Mouse (Mus musculus): Measurements from ENCODE around the gene Srsf2. TPM values are rescaled to one million over a fixed set of nuclear protein-coding genes. Genes with fewer than 3 reads are reported as not detected.
A peak's percentile ranks its signal among the peaks of the same experiment; 100 is the strongest.
"Not testable (repeated sequence)": the region's sequence is repeated elsewhere in the genome, so short reads cannot be mapped to it uniquely, and the experiment has no call there.

The Srsf2 gene
- 275 and 286 TPM in 2 replicates for polyA plus RNA-seq (2012; rRNA removed)

DNA sequence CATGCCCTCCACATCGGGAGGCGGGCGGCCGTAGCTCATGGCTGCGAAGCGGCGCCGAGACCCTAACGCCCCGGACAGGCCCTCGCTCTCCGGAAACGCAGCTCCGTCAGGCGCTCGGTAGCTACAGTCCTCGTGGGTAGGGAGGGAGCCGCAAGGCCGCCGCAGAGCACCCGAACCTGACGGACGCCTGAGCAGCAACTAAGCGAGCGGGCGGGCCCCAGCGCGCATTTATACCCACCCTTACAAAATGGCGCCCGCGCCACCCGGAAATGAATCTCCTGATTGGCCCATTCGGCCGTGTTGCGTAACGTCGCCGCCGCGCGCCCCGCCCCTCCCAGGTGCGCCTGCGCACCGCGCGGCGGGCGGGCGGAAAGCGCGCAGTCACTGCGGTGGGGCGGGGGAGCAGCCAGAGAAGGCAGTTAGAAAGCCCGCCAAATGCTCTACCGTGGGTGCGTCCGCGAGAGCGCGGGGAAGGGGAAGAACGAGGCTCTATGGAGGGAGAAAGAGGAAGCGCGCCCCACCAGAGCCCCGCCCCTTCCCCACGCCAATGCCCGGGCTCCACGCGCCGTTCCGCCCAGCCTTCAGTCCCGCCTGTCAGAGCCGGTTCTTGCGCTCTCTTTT is at the start of gene Srsf2:
TSS of gene Srsf2 (minus strand) at position 204 of the 621 bp plus-strand sequence.
- Histone ChIP-seq H3K4me1 (ENCODE audit: control insufficient read depth, insufficient read depth, low read length) (peaks cover 6% of the 10 kb centered on the region; the same call in 1 of the 2 replicates), H3K27ac (ENCODE audit: insufficient read depth, low read length) (peak within 1 kb of the TSS; percentile 99), H3K4me3 (ENCODE audit: insufficient read depth, low read length) (peak within 1 kb of the TSS; percentile 68)
- TF ChIP-seq CTCF (IDR thresholded peaks at IDR 0.05; ENCODE audit: extremely low read depth, insufficient read depth, low read length) (no peak), POLR2A (IDR thresholded peaks at IDR 0.05; ENCODE audit: extremely low read depth, insufficient read depth, low read length) (peak; percentile 99)

DNA sequence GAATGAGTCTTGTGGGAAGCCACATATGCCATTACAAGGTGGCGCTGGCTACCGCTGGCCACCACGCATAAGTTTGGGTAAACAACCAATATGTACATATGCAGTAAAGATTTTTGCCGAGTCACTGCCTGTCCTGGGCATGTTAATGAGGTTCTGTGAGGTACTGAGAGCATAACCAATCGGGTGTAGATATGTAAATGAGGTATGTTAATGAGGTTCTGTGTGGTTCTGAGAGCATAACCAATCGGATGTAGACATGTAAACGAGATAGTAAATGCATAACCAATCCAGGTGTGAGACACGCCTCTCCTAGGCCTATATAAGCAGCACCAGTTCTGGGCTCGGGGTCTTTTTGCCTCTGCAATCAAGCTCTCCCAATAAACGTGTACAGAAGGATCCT is 49.7 kb upstream of the Srsf2 start:
- H3K4me1 ChIP-seq (ENCODE audit: control insufficient read depth, insufficient read depth, low read length); H3K27ac ChIP-seq (ENCODE audit: insufficient read depth, low read length); H3K4me3 ChIP-seq (ENCODE audit: insufficient read depth, low read length): not testable (repeated sequence)

GRCm38 (mm10) chr11:116899247-116899646 is 46.4 kb upstream of the Srsf2 start:
- Histone ChIP-seq H3K4me3 (ENCODE audit: insufficient read depth, low read length) (no peak overlapping the region), H3K27ac (ENCODE audit: insufficient read depth, low read length) (no peak overlapping the region), H3K4me1 (ENCODE audit: control insufficient read depth, insufficient read depth, low read length) (no peaks in the 10 kb centered on the region)
- TF ChIP-seq CTCF (IDR thresholded peaks at IDR 0.05; ENCODE audit: extremely low read depth, insufficient read depth, low read length), result no peak
- TF ChIP-seq POLR2A (IDR thresholded peaks at IDR 0.05; ENCODE audit: extremely low read depth, insufficient read depth, low read length), result no peak

DNA sequence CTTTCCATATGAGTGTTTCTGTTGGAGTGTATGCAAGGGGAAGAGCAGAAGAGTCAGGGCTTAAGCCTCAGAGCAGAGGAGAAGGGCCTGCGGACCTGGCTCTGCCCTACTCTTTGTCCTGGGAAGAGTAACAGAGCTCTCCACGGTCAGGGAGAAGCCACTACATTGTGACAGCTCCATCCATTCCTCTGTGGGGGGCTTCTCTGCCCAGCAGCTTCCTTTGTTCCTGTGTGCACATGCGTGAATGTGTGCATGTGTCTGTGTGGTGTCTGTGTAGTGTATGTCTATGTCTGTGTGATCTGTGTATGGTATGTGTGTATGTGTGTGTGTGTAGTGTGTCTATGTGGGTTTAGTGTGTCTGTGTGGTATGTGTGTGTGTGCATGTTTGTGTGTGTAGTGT is 42.5 kb upstream of the Srsf2 start:
- H3K4me1 ChIP-seq (ENCODE audit: control insufficient read depth, insufficient read depth, low read length), result no peaks in the 10 kb centered on the region
- H3K27ac ChIP-seq (ENCODE audit: insufficient read depth, low read length), result no peak overlapping the region
- no peak overlapping the region for H3K4me3 ChIP-seq (ENCODE audit: insufficient read depth, low read length)
- no peak for TF ChIP-seq POLR2A (IDR thresholded peaks at IDR 0.05; ENCODE audit: extremely low read depth, insufficient read depth, low read length)
- no peak for TF ChIP-seq CTCF (IDR thresholded peaks at IDR 0.05; ENCODE audit: extremely low read depth, insufficient read depth, low read length)

DNA sequence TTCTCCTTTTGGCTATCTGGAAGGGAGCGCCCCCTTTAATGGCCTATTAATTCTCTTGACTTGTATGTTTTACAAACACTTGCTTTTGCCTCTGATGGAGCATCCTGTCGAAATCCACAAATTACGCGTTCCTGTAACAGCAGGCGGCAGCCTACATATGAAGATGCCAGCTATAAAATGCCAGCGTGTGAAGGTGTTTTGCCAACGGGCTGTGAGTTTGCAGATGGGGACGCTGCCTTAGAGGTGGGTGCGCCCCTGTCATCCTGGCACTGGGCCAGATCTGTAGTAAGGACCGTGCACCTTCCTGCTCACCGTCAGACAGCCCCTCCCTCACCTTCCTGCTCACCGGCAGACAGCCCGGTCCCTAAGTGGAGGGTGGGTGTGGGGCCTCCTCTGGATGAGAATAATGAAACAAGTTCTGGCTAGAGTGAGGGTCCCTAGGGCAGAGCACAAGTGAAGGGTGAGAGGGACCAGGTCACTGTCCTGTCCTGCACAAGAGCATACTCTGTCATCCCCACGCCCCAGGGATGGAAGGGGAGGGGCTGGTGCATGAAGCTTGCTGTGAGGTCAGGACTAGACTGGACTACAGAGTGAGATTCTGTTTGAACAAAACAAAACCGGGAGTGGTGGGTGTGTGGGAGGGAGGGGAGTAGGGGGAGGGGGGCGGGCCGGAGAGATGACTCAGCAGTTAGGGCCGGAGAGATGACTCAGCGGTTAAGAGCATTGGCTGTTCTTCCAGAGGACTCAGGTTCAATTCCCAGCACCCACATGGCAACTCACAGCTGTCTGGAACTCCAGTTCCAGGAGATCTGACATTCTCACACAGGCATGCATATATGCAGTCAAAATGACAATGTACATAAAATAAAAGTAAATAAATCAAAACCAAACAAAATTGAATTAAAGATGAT is 40.9 kb upstream of the Srsf2 start:
- no peaks in the 10 kb centered on the region for H3K4me1 ChIP-seq (ENCODE audit: control insufficient read depth, insufficient read depth, low read length)
- H3K27ac ChIP-seq (ENCODE audit: insufficient read depth, low read length), result no peak overlapping the region
- TF ChIP-seq CTCF (IDR thresholded peaks at IDR 0.05; ENCODE audit: extremely low read depth, insufficient read depth, low read length) (peak; percentile 14; the same call in 1 of the 2 replicates), POLR2A (IDR thresholded peaks at IDR 0.05; ENCODE audit: extremely low read depth, insufficient read depth, low read length) (no peak)
- no peak overlapping the region for H3K4me3 ChIP-seq (ENCODE audit: insufficient read depth, low read length)

DNA sequence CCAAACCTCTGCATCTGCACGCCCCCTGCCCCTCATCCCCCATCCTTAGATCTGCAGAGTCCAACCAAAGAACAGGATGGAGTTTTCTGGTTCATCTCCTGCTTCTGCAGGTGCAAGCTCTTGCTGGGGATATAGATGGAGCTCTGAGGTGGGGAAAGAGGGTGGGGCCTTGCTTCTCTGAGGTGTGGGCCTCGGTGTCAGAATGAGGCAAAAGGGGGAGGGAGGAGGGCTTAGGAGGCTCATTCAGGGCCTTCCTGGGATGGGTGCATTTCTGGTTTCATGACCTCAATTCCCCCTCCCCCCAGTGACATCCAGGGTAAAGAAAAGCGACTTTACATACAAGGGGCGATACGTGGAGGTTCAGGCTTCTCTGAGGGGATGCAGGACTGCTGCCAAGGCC is 34.2 kb upstream of the Srsf2 start:
- Histone ChIP-seq H3K4me3 (ENCODE audit: insufficient read depth, low read length) (no peak overlapping the region), H3K27ac (ENCODE audit: insufficient read depth, low read length) (no peak overlapping the region), H3K4me1 (ENCODE audit: control insufficient read depth, insufficient read depth, low read length) (no peaks in the 10 kb centered on the region)
- no peak for TF ChIP-seq CTCF (IDR thresholded peaks at IDR 0.05; ENCODE audit: extremely low read depth, insufficient read depth, low read length)
- TF ChIP-seq POLR2A (IDR thresholded peaks at IDR 0.05; ENCODE audit: extremely low read depth, insufficient read depth, low read length), result no peak

DNA sequence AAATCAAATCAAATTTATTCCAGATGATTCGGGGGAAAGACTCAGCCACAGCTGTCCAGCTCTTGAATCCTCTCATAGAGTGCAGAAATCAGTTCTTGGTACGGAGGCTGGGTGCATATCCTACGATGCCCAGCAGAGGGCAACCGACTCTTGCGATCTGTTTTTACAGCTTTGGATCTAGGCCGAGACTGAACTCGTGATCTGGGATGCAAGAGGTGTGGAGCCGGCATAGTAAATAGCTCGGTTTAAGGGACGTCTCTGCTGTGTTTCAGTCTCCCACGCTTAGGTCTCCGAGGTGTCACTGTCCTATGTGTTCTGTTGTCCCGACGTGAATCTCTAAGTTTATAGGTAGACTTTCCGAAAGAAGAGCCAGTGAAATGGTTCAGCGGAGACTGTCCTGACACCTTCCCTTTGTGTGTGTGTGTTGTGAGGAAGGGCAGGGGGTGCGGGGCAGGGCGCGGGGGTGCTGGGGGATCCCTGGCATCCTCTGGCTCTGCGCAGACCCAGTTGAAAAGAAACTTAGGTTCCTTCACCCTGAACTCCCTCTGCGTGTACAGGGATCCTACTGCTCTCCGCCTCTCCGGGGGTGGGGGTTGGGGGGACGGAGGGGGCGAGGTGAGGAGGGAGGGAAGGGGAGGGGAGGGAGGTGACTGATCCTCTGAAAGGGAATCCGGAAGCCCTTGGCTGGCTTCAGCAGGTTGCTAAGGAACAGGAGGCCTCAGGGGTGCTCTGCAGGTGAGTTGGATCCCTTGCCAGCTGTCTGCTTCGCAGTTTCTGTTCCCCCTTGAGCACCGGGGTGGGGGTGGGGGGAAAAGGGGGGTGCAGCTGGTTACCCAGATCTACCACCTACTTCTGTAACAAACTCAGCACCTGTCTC is 32.6 kb upstream of the Srsf2 start:
- Histone ChIP-seq H3K4me1 (ENCODE audit: control insufficient read depth, insufficient read depth, low read length) (no peaks in the 10 kb centered on the region), H3K4me3 (ENCODE audit: insufficient read depth, low read length) (peak overlapping the region; percentile 27), H3K27ac (ENCODE audit: insufficient read depth, low read length) (no peak overlapping the region)
- TF ChIP-seq POLR2A (IDR thresholded peaks at IDR 0.05; ENCODE audit: extremely low read depth, insufficient read depth, low read length) (no peak), CTCF (IDR thresholded peaks at IDR 0.05; ENCODE audit: extremely low read depth, insufficient read depth, low read length) (peak; percentile 92)

DNA sequence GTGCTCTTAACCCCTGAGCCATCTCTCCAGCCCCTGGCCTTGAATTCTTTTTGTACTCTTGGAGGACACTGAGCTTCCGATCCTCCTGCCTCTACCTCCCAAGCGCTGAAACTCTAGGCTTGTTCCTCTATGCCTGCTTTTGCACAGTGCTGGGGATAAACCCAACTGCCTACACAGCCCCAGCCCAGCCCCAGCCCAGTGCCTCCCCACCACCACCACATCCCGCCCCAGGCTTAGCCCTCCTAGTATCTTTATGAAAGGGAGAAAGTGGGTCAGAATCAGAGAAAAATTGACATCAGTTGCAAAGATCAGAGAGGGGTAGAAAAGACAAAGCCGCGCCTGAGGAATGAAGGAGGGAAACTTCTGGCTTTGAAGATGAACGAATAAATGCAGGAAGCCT is 31.2 kb upstream of the Srsf2 start:
- TF ChIP-seq POLR2A (IDR thresholded peaks at IDR 0.05; ENCODE audit: extremely low read depth, insufficient read depth, low read length) (no peak), CTCF (IDR thresholded peaks at IDR 0.05; ENCODE audit: extremely low read depth, insufficient read depth, low read length) (no peak)
- no peaks in the 10 kb centered on the region for H3K4me1 ChIP-seq (ENCODE audit: control insufficient read depth, insufficient read depth, low read length)
- no peak overlapping the region for H3K4me3 ChIP-seq (ENCODE audit: insufficient read depth, low read length)
- no peak overlapping the region for H3K27ac ChIP-seq (ENCODE audit: insufficient read depth, low read length)

DNA sequence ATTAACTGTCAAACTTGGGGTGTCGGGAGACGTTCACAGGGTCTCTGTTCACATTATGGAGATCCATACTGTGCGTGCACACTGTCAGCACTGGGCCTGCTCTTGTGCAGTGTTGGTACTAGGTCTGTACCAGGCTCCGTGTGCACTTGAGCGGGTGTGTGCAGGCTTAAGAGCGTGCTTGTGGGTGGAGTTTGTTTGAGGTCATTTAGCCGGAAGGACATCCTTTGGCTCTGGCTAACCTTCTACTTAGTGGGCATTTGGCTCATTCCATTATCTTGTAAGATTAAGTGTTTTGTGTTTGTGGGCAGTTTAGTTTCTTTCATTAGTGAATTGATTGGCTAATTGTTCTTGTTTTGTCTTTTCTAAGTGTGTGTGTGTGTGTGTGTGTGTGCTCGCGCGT is 29.6 kb upstream of the Srsf2 start:
- Histone ChIP-seq H3K4me1 (ENCODE audit: control insufficient read depth, insufficient read depth, low read length) (no peaks in the 10 kb centered on the region), H3K27ac (ENCODE audit: insufficient read depth, low read length) (no peak overlapping the region), H3K4me3 (ENCODE audit: insufficient read depth, low read length) (no peak overlapping the region)
- TF ChIP-seq CTCF (IDR thresholded peaks at IDR 0.05; ENCODE audit: extremely low read depth, insufficient read depth, low read length) (no peak), POLR2A (IDR thresholded peaks at IDR 0.05; ENCODE audit: extremely low read depth, insufficient read depth, low read length) (no peak)

All from cortical plate, adult 2 months (tissue).